Mouse (Mus musculus) heart, postnatal 25 days (tissue): ENCODE results near the gene Crp. TPM values are rescaled to one million over a fixed set of nuclear protein-coding genes. Genes with fewer than 3 reads are reported as not detected.

ENCODE experiments used
- DNase-seq: peaks from one replicate; pipeline ENCODE4 v3.0.0; 2022; ENCODE audit warnings: low spot score
- intact Hi-C: fragments of 180-260 bp; cut with DNase I; formaldehyde crosslinking; loops from one replicate; pipeline ENCODE4 v1.15.1; 2025
- total RNA-seq, 2 experiments: library from RNA; stranded (reverse); gene quantifications; 2 replicates each; pipeline ENCODE4 v1.2.3; 2021

Gene Crp
- not detected for total RNA-seq

- intact Hi-C loops: no loop called here
- no peak for DNase-seq
Observed at GRCm38 (mm10) chr1:172697844-172698243, at the start of gene Crp. TSS of gene Crp (plus strand) at chr1:172698055.

GRCm38 (mm10) chr1:172649396-172649795 lies 48.5 kb upstream of the Crp start:
- intact Hi-C loops: no loop called here
- no peak for DNase-seq

GRCm38 (mm10) chr1:172650519-172651287 lies 47.2 kb upstream of the Crp start:
- DNase-seq: no peak
- intact Hi-C loops: no loop called here

- intact Hi-C loops: no loop called here
- no peak for DNase-seq
Observed at GRCm38 (mm10) chr1:172651288-172651987, 46.4 kb upstream of the Crp start.

GRCm38 (mm10) chr1:172652040-172652662 lies 45.7 kb upstream of the Crp start:
- intact Hi-C loops: no loop called here
- no peak for DNase-seq

- no peak for DNase-seq
- intact Hi-C loops: no loop called here
Observed at GRCm38 (mm10) chr1:172653900-172654299, 44.0 kb upstream of the Crp start.

GRCm38 (mm10) chr1:172657266-172657665 lies 40.6 kb upstream of the Crp start:
- intact Hi-C loops: no loop called here
- no peak for DNase-seq

GRCm38 (mm10) chr1:172659688-172660087 lies 38.2 kb upstream of the Crp start:
- no peak for DNase-seq
- intact Hi-C loops: no loop called here

- DNase-seq: no peak
- intact Hi-C loops: no loop called here
Observed at GRCm38 (mm10) chr1:172665457-172665856, 32.4 kb upstream of the Crp start.

- intact Hi-C loops: no loop called here
- no peak for DNase-seq
Observed at GRCm38 (mm10) chr1:172667597-172667996, 30.3 kb upstream of the Crp start.

- intact Hi-C loops: no loop called here
Observed at GRCm38 (mm10) chr1:172670716-172671115, 27.1 kb upstream of the Crp start.

GRCm38 (mm10) chr1:172680742-172681141 lies 17.1 kb upstream of the Crp start:
- intact Hi-C loops: no loop called here

More at GRCm38 (mm10) chr1:172670716-172671115, 27.1 kb upstream of the Crp start:
- DNase-seq: no peak

GRCm38 (mm10) chr1:172683551-172683950 lies 14.3 kb upstream of the Crp start:
- intact Hi-C loops: no loop called here
- DNase-seq: no peak

More at GRCm38 (mm10) chr1:172680742-172681141, 17.1 kb upstream of the Crp start:
- DNase-seq: no peak

GRCm38 (mm10) chr1:172683957-172684356 lies 13.9 kb upstream of the Crp start:
- intact Hi-C loops: no loop called here
- DNase-seq: no peak

- intact Hi-C loops: no loop called here
- no peak for DNase-seq
Observed at GRCm38 (mm10) chr1:172685178-172685577, 12.7 kb upstream of the Crp start.

- no peak for DNase-seq
- intact Hi-C loops: no loop called here
Observed at GRCm38 (mm10) chr1:172697422-172697821, 433 bp upstream of the Crp start.

GRCm38 (mm10) chr1:172700814-172701213 lies 3.0 kb downstream of the Crp start:
- DNase-seq: no peak
- intact Hi-C loops: no loop called here

GRCm38 (mm10) chr1:172701381-172701780 lies 3.5 kb downstream of the Crp start:
- DNase-seq: no peak
- intact Hi-C loops: no loop called here

GRCm38 (mm10) chr1:172701901-172702300 lies 4.0 kb downstream of the Crp start:
- intact Hi-C loops: no loop called here
- no peak for DNase-seq

- intact Hi-C loops: no loop called here
- DNase-seq: no peak
Observed at GRCm38 (mm10) chr1:172704769-172705168, 6.9 kb downstream of the Crp start.

- no peak for DNase-seq
- intact Hi-C loops: no loop called here
Observed at GRCm38 (mm10) chr1:172706243-172706642, 8.4 kb downstream of the Crp start.
